Mouse (Mus musculus) megakaryocyte, embryonic 14.5 days (primary cell): Measurements from ENCODE around the gene Vwa8. TPM values are rescaled to one million over a fixed set of nuclear protein-coding genes. Genes with fewer than 3 reads are reported as not detected.
A peak's percentile ranks its signal among the peaks of the same experiment; 100 is the strongest.

ENCODE experiments used
- H3K27me3 ChIP-seq: replicated peaks from 2 replicates; pipeline ENCODE3; 2012; ENCODE audit warnings: inconsistent platforms
- H3K36me3 ChIP-seq: replicated peaks from 2 replicates; pipeline ENCODE3; 2012; ENCODE audit warnings: low read length, inconsistent platforms, mixed read lengths
- H3K4me1 ChIP-seq: 2 replicates; pipeline ENCODE4 v1.6.1; 2012; ENCODE audit warnings: inconsistent platforms
- H3K4me3 ChIP-seq: replicated peaks from 2 replicates; pipeline ENCODE3; 2012; ENCODE audit warnings: moderate library complexity, mild to moderate bottlenecking, inconsistent platforms
- H3K9me3 ChIP-seq: 2 replicates; pipeline ENCODE4 v1.6.1; 2012; ENCODE audit warnings: inconsistent platforms
- FLI1 ChIP-seq: IDR thresholded peaks from 2 replicates; pipeline ENCODE4 v1.6.1; 2012; ENCODE audit warnings: low read length, inconsistent platforms, mixed read lengths
- GATA1 ChIP-seq: IDR thresholded peaks from 3 replicates; pipeline ENCODE4 v1.6.1; 2012; ENCODE audit warnings: mixed read lengths, low read length, inconsistent platforms, borderline replicate concordance
- polyA plus RNA-seq: library from polyadenylated mRNA; stranded (reverse); fragments of >175 nt; gene quantifications from 2 replicates; pipeline ENCODE4 v1.2.3, GENCODE M21; 2012; ENCODE audit warnings: low replicate concordance; ENCODE audit not compliant: insufficient read depth

Gene Vwa8
- 0.75 TPM in 1 of 2 replicates, not detected in the other for polyA plus RNA-seq

DNA sequence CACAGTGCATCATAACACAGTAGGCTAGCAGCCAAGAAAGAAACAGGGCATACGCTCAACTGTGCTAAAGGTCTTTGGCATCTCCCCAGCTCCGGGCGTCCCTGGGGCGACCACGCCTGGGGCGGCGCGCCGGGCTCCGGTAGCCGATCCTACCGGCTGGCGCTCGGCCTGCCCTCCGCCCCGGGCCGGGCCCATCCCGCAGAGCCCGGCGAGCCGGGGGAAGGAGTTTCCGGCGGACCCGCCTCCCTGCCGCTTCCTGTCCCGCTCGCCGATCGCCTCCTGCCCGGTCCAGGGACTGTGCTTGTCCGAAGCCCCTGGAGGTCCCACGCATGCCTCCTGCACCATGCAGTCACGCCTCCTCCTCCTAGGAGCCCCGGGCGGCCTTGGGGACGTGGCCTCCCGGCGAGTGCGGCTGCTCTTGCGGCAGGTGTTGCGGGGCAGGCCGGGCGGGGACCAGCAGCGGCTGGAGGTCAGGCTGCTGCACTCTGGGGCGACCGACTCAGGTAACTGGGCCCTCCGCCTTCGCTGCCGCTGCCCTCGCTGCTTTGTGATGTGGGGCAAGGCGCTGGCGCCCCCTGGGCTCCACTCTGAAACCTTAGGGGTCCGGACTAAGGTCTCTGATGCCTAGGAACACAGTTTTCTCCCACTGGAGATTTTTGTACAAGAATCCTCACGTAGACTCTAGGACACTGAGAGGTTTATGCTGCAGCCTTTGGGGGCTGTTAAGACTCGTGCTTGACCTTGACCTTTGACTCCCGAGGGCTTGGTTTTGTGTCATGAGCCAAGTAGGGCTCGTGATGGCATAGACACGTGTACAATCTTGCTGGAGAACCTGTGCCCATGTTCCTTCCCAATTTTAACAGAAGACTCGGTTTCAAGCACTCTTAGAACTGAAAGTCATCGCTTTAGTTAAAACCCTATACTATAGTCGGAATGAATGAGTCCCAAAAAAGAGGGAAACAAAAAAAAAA lies at the start of gene Vwa8:
Gene Vwa8 (plus strand): TSS at position 112 of the 971 bp plus-strand sequence.
- TF ChIP-seq GATA1: no peak
- no peak for TF ChIP-seq FLI1
- H3K36me3 ChIP-seq: no peaks in the 10 kb centered on the region
- H3K4me3 ChIP-seq: peak within 1 kb of the TSS; percentile 98
- H3K9me3 ChIP-seq: no peaks in the 10 kb centered on the region
- peaks cover 33% of the 10 kb centered on the region for H3K4me1 ChIP-seq
- no peaks in the 10 kb centered on the region for H3K27me3 ChIP-seq

DNA sequence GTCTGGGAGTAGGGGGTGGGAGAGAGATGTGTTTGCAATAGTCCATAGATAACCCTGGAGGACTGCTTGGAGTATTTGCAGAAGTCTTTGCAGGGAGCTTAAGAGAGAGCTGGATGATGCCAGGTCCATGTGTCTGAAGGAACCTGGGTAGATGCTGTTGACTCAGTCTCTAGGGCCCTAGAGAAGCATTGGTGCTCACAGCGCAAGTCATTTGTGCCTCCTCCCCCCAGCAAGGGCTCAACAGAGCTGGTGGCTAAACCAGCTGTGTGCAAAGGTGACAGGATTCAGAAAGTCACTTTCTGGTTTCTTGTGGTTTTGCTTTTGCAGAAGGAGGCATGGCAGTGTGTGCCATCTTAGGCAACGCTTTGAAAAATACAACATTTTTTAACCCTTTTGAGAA lies 46.5 kb upstream of the Vwa8 start:
- no peaks in the 10 kb centered on the region for H3K27me3 ChIP-seq
- TF ChIP-seq GATA1: no peak
- TF ChIP-seq FLI1: no peak
- H3K9me3 ChIP-seq: no peaks in the 10 kb centered on the region
- H3K36me3 ChIP-seq: no peaks in the 10 kb centered on the region
- no peak overlapping the region for H3K4me3 ChIP-seq
- H3K4me1 ChIP-seq: no peaks in the 10 kb centered on the region

DNA sequence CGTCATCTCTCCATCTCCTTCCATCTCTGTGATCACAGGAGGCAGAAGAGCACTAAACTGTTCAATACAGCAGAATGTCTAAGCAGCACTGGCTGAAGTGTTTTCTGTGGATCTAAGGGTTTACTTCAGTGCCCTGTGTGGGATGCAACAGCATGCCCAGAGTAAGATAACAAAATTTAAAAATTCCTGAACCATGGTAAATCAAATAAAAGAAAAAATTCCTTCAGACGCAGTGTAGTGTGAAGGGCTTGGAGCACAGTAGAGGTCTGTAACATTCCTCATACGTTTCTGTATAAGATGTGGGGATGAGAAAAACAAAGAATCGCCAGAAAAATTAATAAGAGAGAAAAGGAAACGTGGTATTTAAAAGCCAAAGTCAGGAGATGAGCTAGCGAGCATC lies 44.9 kb upstream of the Vwa8 start:
- TF ChIP-seq GATA1: no peak
- TF ChIP-seq FLI1: no peak
- no peaks in the 10 kb centered on the region for H3K9me3 ChIP-seq
- no peak overlapping the region for H3K4me3 ChIP-seq
- H3K27me3 ChIP-seq: no peaks in the 10 kb centered on the region
- H3K36me3 ChIP-seq: no peaks in the 10 kb centered on the region
- no peaks in the 10 kb centered on the region for H3K4me1 ChIP-seq

DNA sequence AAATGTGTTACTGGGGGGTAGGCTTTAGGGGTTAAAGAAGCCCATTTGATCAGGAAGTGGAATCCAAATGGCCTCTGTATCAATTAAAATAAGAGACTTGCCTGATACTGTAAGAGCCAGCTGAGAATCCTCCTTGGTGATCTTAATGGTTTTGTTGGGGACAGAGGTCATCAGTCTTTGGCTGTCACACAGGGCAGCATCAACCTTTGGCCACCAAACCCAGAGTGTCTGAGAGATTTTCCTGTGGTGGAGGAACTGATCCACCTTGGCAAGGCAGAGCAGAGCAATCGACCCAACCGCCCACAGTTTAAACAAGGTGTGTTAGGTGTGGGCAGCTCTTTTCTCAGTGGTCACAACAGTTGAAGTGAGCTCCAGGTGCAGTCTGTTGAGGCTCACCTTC lies 36.0 kb upstream of the Vwa8 start:
- peaks cover 7% of the 10 kb centered on the region for H3K27me3 ChIP-seq
- TF ChIP-seq FLI1 (no peak), GATA1 (no peak)
- no peaks in the 10 kb centered on the region for H3K4me1 ChIP-seq
- no peak overlapping the region for H3K4me3 ChIP-seq
- peaks cover 4% of the 10 kb centered on the region; the same call in 1 of the 2 replicates for H3K9me3 ChIP-seq
- H3K36me3 ChIP-seq: no peaks in the 10 kb centered on the region

DNA sequence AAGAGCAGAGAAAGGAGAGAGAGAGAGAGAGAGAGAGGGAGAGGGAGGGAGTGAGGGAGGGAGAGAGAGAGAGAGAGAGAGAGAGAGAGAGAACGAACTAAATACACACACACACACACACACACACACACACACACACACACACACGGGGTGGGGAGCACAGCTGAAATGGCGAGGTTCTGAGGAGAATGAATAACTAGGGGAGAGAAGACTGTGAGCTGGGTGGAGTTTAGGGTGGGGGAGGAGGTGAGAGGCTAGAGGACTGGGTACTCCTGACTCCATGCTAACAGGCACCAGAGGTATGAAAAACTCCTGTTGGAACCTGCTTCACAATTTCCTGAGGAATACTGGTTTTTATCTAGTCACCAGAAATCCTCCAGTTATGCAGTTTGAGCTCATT lies 32.4 kb upstream of the Vwa8 start:
- no peaks in the 10 kb centered on the region for H3K9me3 ChIP-seq
- TF ChIP-seq GATA1: no peak
- TF ChIP-seq FLI1: no peak
- no peak overlapping the region for H3K4me3 ChIP-seq
- H3K4me1 ChIP-seq: no peaks in the 10 kb centered on the region
- H3K36me3 ChIP-seq: no peaks in the 10 kb centered on the region
- peaks cover 7% of the 10 kb centered on the region for H3K27me3 ChIP-seq

DNA sequence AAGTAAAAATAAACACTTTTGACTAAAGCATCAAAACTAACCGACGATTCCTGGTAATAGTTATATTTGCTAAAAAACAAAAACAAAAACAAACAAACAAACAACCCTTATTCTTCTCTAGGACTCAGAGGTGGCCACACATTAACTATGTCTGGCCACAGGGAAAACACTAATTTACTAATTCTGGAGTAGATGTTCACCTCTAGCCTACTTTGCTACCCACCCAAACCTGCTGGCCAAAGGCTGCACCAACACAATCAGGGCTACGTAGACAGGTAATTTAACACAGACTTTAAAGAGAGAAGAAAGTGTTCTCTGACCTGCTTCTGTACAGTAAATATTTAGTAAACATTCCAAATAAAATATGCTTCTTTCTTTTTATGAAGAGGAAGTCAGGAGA lies 31.2 kb upstream of the Vwa8 start:
- peaks cover 7% of the 10 kb centered on the region for H3K27me3 ChIP-seq
- H3K36me3 ChIP-seq: no peaks in the 10 kb centered on the region
- H3K9me3 ChIP-seq: no peaks in the 10 kb centered on the region
- no peak overlapping the region for H3K4me3 ChIP-seq
- no peak for TF ChIP-seq GATA1
- TF ChIP-seq FLI1: no peak
- H3K4me1 ChIP-seq: no peaks in the 10 kb centered on the region

DNA sequence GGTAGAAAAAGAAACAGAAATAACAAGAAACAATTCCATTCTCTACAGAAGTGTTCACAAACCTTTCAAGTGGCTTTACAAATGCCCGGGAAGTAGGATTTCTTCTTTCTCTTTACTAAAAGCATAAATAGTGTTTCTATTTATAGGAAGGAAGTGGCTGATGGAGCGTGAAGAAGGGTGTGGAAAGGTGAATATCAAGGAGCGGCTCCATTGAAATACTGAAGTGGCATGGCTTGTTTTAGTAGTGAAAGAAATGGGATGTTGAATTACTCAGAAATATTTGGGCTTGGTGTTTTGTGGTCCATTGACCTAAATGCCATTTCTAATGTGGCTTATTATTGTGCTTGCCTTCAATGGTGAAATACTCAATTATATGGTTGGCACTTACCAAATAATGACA lies 30.4 kb upstream of the Vwa8 start:
- Histone ChIP-seq H3K36me3 (no peaks in the 10 kb centered on the region), H3K27me3 (peaks cover 7% of the 10 kb centered on the region), H3K4me3 (no peak overlapping the region), H3K9me3 (no peaks in the 10 kb centered on the region), H3K4me1 (no peaks in the 10 kb centered on the region)
- TF ChIP-seq GATA1: no peak
- TF ChIP-seq FLI1: no peak

DNA sequence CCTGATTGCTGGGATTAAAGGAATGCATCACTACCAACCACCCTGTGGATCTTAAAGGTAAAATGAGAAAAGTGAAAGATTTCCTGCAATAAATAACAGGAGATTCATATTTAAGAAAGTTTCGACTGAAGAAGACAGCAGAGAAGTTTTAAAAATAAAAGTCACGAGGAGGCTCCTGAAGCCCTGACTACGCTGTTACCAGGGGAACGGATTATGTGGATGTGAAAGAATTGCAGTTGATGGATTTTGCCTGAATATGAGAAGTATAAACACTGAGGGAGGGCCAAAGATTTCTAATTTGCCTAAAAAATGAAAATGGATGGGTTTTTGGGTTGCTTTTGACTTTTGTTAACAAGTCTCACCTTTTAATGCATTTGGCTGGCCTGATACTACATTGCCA lies 24.8 kb upstream of the Vwa8 start:
- Histone ChIP-seq H3K4me3 (no peak overlapping the region), H3K36me3 (no peaks in the 10 kb centered on the region), H3K27me3 (peaks cover 1% of the 10 kb centered on the region), H3K4me1 (no peaks in the 10 kb centered on the region), H3K9me3 (no peaks in the 10 kb centered on the region)
- no peak for TF ChIP-seq FLI1
- no peak for TF ChIP-seq GATA1

DNA sequence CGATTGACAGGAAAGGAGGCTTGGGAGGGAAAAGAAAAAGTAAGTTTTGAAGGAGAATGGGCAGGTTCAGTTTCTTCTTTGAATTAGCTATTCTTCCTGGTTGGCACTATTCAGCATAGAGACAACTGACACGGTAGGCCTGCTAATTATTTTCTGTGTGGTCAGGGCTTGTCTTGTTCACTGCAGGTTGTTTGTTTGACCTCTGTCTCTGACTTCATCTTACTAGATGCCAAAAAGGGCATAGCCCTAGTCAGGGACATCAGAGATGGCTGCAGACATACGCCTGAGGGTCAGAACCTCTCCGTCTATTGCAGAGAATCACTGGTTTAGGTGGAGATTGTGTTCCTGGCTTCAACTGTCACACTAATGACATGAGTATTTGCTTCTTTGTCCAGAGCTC lies 24.3 kb upstream of the Vwa8 start:
- no peak for TF ChIP-seq FLI1
- TF ChIP-seq GATA1: no peak
- Histone ChIP-seq H3K9me3 (no peaks in the 10 kb centered on the region), H3K27me3 (peaks cover 1% of the 10 kb centered on the region), H3K4me1 (no peaks in the 10 kb centered on the region), H3K4me3 (no peak overlapping the region), H3K36me3 (no peaks in the 10 kb centered on the region)

DNA sequence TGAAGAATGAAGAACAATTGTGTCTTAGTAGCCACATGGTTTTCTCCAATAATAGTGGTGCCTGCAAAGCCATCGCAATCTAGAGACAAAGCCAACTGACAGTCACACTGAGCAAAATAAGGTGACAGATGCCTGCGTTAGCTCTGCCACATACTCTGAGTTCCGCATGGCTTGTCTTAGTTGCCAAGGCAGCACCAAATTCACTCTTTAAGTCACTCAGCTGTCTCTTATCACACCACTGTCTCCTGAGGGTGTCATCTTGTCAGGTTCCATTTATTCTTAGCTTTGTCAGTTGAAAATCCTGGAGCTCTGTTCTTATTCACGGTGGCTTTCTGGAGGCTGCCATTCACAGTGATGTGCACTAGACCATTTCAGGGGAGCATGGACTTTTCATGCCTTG lies 17.7 kb upstream of the Vwa8 start:
- H3K27me3 ChIP-seq: peaks cover 3% of the 10 kb centered on the region
- H3K9me3 ChIP-seq: no peaks in the 10 kb centered on the region
- H3K4me3 ChIP-seq: no peak overlapping the region
- TF ChIP-seq GATA1 (no peak), FLI1 (no peak)
- no peaks in the 10 kb centered on the region for H3K4me1 ChIP-seq
- no peaks in the 10 kb centered on the region for H3K36me3 ChIP-seq

DNA sequence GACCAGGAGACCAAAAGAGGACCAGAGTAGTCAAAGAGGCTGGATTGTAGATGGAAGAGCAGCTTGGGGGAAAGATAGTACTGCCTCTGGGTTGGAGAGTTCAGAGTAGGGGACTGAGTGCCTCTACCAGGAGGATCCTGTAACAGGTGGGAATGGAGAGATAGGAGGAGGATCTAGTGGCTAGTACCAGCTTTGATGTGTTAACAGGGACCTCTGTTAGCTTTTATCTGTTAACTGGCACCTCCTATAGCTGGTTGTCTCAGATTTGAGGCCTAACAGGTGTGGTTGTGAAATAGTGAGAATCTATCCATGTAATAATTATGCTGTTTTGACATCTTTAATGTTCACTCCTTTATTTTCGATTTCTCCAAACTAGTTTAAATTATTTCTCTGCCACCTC lies 904 bp upstream of the Vwa8 start:
- H3K4me1 ChIP-seq: peaks cover 33% of the 10 kb centered on the region
- no peaks in the 10 kb centered on the region for H3K27me3 ChIP-seq
- H3K4me3 ChIP-seq: no peak overlapping the region
- no peaks in the 10 kb centered on the region for H3K36me3 ChIP-seq
- no peaks in the 10 kb centered on the region for H3K9me3 ChIP-seq
- TF ChIP-seq FLI1: no peak
- no peak for TF ChIP-seq GATA1
